Mouse (Mus musculus): ENCODE data around the gene Lmntd1. TPM values are rescaled to one million over a fixed set of nuclear protein-coding genes. Genes with fewer than 3 reads are reported as not detected.
A peak's percentile ranks its signal among the peaks of the same experiment; 100 is the strongest.

The Lmntd1 gene
- polyA plus RNA-seq, 1 experiment from 2014 or later: 1.8 TPM

DNA sequence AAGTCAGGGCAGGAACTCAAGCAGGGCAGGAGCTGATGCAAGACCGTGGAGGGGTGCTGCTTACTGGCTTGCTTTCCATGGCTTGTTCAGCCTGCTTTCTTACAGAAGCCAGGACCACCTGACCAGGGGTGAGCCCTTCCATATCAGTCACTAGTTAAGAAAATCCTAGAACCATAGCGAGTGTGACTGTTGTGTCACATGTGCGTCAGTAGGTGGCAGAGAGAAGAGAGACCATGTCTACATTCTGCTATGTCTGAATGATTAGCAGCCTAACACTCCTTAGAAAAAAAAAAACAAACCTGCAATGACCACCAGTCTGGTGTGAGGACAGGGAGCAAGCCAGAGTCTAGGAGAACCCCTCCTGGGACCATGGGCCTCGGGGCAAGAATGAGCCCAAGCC, 150.1 kb downstream of the Lmntd1 start:
- 86% methylated on average over 4 of the region's 4 CpGs for WGBS
- no peaks in the 10 kb centered on the region for H3K36me3 ChIP-seq (ENCODE audit: control insufficient read depth, insufficient read depth, low read length)
- H3K4me1 ChIP-seq (ENCODE audit: control insufficient read depth, insufficient read depth, low read depth, low read length): no peaks in the 10 kb centered on the region
- no peaks in the 10 kb centered on the region for H3K9me3 ChIP-seq (ENCODE audit: control insufficient read depth, low read length)
- no peaks in the 10 kb centered on the region for H3K27me3 ChIP-seq (replicated peaks; ENCODE audit: control insufficient read depth, insufficient read depth, low read length)
- no peak for ATAC-seq
- H3K4me3 ChIP-seq (ENCODE audit: low read length): no peak overlapping the region
- H3K9ac ChIP-seq (ENCODE audit: low read depth, low read length): no peak overlapping the region
- no peak overlapping the region for H3K27ac ChIP-seq (ENCODE audit: low read depth, low read length)
- no peak overlapping the region for H3K4me2 ChIP-seq (ENCODE audit: low read length)

DNA sequence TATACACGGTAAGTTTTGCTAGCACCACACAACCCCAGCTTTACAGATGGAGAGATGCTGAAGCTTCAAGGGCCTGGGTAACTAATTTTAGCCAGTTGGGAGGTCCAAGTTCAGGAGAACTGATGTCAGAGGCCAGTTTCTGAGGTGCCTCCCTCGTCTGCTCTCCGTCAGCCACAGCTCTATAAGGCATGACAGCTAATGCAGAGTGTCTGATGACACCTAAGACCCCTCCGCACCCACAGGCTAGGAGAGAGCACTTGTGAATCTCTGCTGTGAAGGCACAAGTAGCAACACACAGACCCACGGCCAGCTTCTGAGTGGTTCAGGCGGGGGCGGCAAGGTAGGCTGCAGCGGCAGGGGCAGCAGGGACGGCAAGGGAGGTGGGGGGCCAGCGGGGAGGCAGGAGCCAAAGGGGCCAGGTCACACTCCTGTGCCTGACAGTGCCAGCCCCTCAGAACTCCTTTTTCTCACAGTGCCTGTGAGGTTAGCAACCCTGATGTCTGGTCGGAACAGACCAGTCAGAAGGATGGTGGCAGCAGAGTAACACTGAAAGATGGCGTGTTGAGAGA, 151.4 kb downstream of the Lmntd1 start:
- Histone ChIP-seq H3K4me3 (ENCODE audit: low read length) (no peak overlapping the region), H3K4me1 (ENCODE audit: control insufficient read depth, insufficient read depth, low read depth, low read length) (no peaks in the 10 kb centered on the region), H3K36me3 (ENCODE audit: control insufficient read depth, insufficient read depth, low read length) (no peaks in the 10 kb centered on the region), H3K27me3 (replicated peaks; ENCODE audit: control insufficient read depth, insufficient read depth, low read length) (no peaks in the 10 kb centered on the region), H3K27ac (ENCODE audit: low read depth, low read length) (no peak overlapping the region), H3K9me3 (ENCODE audit: control insufficient read depth, low read length) (no peaks in the 10 kb centered on the region), H3K9ac (ENCODE audit: low read depth, low read length) (no peak overlapping the region), H3K4me2 (ENCODE audit: low read length) (no peak overlapping the region)
- ATAC-seq: no peak
- 93% methylated on average over 12 of the region's 12 CpGs for WGBS

DNA sequence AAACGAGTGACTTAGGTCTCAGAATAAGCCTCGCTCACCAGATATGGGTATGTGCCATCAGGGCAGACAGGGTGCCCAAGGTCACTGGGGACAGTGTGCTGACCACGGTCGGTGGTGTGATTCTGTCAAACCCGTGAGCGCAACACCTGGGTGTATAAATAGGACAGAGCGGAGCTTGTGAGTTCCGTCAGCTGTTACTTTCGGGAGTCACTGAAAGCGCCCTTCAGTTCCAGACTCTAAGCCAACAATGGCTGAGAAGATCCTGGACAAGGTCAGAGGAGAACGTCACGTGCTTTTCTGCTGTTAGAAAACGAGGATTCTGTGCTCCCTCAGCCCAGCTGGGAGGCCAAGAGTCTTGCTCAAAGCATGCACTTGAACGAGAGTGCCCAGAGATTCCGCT, 157.1 kb downstream of the Lmntd1 start:
- Histone ChIP-seq H3K36me3 (ENCODE audit: control insufficient read depth, insufficient read depth, low read length) (no peaks in the 10 kb centered on the region), H3K27ac (ENCODE audit: low read depth, low read length) (no peak overlapping the region), H3K9ac (ENCODE audit: low read depth, low read length) (no peak overlapping the region), H3K4me1 (ENCODE audit: control insufficient read depth, insufficient read depth, low read depth, low read length) (no peaks in the 10 kb centered on the region), H3K4me2 (ENCODE audit: low read length) (no peak overlapping the region), H3K4me3 (ENCODE audit: low read length) (no peak overlapping the region), H3K27me3 (replicated peaks; ENCODE audit: control insufficient read depth, insufficient read depth, low read length) (no peaks in the 10 kb centered on the region), H3K9me3 (ENCODE audit: control insufficient read depth, low read length) (no peaks in the 10 kb centered on the region)
- 85% methylated on average over 15 of the region's 15 CpGs for WGBS
- ATAC-seq: no peak

DNA sequence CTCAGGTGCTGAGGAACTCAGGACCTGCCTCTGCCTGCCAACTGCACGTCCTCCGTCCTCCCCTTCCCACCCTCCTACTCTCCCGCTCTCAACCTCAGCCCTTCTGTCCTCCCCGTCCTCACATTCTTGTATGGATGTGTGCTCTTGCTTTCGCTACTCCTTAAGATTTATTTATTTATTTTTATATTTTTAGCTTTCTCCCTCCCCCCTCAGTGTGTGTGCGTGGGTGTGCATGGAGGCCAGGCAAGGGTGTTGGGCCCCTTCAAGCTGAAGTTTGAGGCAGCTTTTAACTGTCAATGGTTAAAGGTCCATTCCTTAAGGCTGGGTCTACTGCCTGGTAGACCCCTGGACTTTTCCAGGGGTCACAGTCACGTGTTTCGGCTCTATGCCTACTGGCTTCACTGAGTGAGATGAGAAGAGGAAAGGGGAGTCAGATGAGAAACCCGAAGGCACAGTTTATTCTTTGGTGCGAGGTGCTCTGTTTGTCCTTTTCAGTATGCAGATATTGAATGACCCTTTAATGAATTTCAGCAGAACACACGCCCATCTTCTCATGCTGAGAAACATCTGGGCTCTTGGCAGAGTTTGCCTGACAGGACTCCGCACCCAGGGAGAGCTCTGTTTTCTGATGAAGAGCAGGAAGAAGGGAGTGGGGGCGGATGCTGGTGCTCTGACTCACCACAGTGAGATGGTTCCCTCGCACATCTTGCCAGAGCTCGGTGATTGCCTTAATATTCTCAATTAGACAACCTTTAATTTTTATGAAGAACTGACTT, 163.3 kb downstream of the Lmntd1 start:
- Histone ChIP-seq H3K36me3 (ENCODE audit: control insufficient read depth, insufficient read depth, low read length) (no peaks in the 10 kb centered on the region), H3K9ac (ENCODE audit: low read depth, low read length) (no peak overlapping the region), H3K4me2 (ENCODE audit: low read length) (no peak overlapping the region), H3K4me3 (ENCODE audit: low read length) (no peak overlapping the region), H3K9me3 (ENCODE audit: control insufficient read depth, low read length) (0 out of 2 replicates have a peak, but pooled peaks cover 2% of the 10 kb centered on the region), H3K27me3 (replicated peaks; ENCODE audit: control insufficient read depth, insufficient read depth, low read length) (no peaks in the 10 kb centered on the region), H3K27ac (ENCODE audit: low read depth, low read length) (no peak overlapping the region), H3K4me1 (ENCODE audit: control insufficient read depth, insufficient read depth, low read depth, low read length) (no peaks in the 10 kb centered on the region; the same call in 1 of the 2 replicates)
- WGBS: 74% methylated on average over 15 of the region's 15 CpGs
- ATAC-seq: no peak

DNA sequence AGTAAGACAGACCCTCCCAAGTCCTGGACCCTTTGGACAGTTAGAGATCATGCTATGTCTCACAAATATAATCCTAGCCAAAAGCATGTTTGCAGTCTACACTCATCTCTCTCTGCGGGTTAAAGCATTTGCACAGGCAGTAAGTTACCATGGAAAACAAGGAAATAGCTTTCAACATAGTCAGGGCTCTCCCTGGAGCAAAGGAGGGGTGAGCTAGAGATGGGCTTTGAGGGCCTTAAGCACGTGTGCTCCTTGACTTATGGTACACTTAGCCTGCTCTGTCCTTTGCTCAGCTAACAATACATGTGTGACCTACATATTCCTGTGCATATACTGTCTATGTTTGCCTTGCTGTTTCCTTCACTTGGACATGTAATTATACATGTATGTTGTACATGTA, 165.8 kb downstream of the Lmntd1 start:
- no peak overlapping the region for H3K9ac ChIP-seq (ENCODE audit: low read depth, low read length)
- WGBS: 71% methylated on average over 2 of the region's 2 CpGs
- 0 out of 2 replicates have a peak, but pooled peaks cover 2% of the 10 kb centered on the region for H3K9me3 ChIP-seq (ENCODE audit: control insufficient read depth, low read length)
- no peaks in the 10 kb centered on the region for H3K27me3 ChIP-seq (replicated peaks; ENCODE audit: control insufficient read depth, insufficient read depth, low read length)
- no peaks in the 10 kb centered on the region for H3K36me3 ChIP-seq (ENCODE audit: control insufficient read depth, insufficient read depth, low read length)
- no peak overlapping the region for H3K4me2 ChIP-seq (ENCODE audit: low read length)
- H3K4me1 ChIP-seq (ENCODE audit: control insufficient read depth, insufficient read depth, low read depth, low read length): no peaks in the 10 kb centered on the region; the same call in 1 of the 2 replicates
- no peak overlapping the region for H3K27ac ChIP-seq (ENCODE audit: low read depth, low read length)
- no peak overlapping the region for H3K4me3 ChIP-seq (ENCODE audit: low read length)
- ATAC-seq: no peak

DNA sequence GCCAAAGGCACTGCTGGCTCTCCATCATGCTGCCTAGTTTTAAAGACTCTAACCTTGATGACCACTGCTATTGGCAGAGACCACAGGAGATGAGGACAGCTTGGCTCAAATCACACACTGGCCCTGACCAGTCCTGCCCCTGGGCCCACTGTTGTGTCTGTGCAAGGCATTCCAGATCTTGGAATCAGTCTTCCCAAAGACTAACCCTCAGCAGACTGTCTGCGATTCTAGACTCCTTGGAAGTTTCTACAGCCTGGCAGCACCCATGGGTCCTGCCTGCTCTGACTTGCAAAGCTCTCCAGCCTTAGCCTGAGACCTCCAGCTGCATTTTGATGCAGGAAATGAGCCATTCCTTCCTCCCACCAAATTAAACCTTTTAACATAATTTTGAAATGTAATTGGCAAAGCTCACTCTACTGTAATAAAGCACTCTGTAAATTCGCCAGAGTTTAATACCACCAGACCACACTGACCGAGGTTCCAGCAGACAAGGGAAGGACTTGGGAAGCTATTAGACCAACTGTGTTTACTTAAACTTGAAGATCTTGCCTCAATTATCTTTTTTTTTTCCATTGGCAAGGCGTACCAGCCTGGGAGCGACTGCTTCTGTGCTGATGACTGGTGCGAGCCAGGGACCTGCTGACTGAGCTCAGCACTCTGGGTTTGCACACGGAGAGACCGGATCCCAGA, 168.2 kb downstream of the Lmntd1 start:
- WGBS: 75% methylated on average over 8 of the region's 8 CpGs
- Histone ChIP-seq H3K4me3 (ENCODE audit: low read length) (no peak overlapping the region), H3K9me3 (ENCODE audit: control insufficient read depth, low read length) (no peaks in the 10 kb centered on the region), H3K27me3 (replicated peaks; ENCODE audit: control insufficient read depth, insufficient read depth, low read length) (no peaks in the 10 kb centered on the region), H3K27ac (ENCODE audit: low read depth, low read length) (no peak overlapping the region), H3K9ac (ENCODE audit: low read depth, low read length) (no peak overlapping the region), H3K36me3 (ENCODE audit: control insufficient read depth, insufficient read depth, low read length) (no peaks in the 10 kb centered on the region), H3K4me1 (ENCODE audit: control insufficient read depth, insufficient read depth, low read depth, low read length) (no peaks in the 10 kb centered on the region; the same call in 1 of the 2 replicates), H3K4me2 (ENCODE audit: low read length) (no peak overlapping the region)
- ATAC-seq: no peak

DNA sequence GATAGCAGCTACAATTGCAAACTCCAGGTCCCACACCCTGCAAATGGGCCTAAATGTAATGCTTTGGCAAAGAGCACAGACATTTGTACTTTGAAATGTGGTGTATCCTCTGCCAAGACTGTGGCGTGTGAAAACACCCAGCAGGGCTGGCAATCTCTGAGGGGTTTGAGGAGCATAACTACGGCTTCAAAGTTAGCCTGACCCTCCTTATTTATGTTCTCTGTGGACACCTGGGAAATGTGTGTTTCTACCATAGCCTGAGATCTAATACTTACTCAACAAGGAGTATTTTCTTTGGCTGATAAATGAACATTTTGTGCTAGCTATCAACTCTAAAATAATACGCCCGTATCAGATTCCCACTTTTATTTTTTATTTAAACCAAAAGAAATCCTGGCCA, 168.7 kb downstream of the Lmntd1 start:
- Histone ChIP-seq H3K9me3 (ENCODE audit: control insufficient read depth, low read length) (no peaks in the 10 kb centered on the region), H3K4me3 (ENCODE audit: low read length) (no peak overlapping the region), H3K4me1 (ENCODE audit: control insufficient read depth, insufficient read depth, low read depth, low read length) (no peaks in the 10 kb centered on the region; the same call in 1 of the 2 replicates), H3K9ac (ENCODE audit: low read depth, low read length) (no peak overlapping the region), H3K36me3 (ENCODE audit: control insufficient read depth, insufficient read depth, low read length) (no peaks in the 10 kb centered on the region), H3K27me3 (replicated peaks; ENCODE audit: control insufficient read depth, insufficient read depth, low read length) (no peaks in the 10 kb centered on the region), H3K27ac (ENCODE audit: low read depth, low read length) (no peak overlapping the region), H3K4me2 (ENCODE audit: low read length) (no peak overlapping the region)
- WGBS: 67% methylated on average over 4 of the region's 4 CpGs
- no peak for ATAC-seq

DNA sequence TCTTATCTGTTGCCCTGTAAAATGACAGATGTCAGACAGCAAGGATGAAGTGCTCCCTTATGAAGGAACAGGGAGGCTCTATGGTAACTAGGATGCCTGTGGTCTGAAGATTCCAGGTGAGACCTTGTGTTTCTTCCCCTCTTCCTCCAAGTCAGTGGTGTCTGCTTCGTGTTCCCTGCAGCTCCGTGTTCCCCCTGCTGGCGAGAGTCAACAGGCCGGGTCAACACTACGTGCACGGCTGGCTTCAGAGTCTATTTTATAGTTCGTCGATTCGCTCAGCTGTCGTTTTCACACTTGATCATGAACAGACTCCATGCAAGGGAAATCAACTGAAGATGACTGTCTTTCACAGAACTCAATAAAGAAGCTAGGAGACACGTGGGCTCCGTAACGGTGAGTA, 171.3 kb downstream of the Lmntd1 start:
- WGBS: 47% methylated on average over 13 of the region's 13 CpGs
- H3K36me3 ChIP-seq (ENCODE audit: control insufficient read depth, insufficient read depth, low read length): no peaks in the 10 kb centered on the region
- H3K9me3 ChIP-seq (ENCODE audit: control insufficient read depth, low read length): no peaks in the 10 kb centered on the region
- no peaks in the 10 kb centered on the region for H3K27me3 ChIP-seq (replicated peaks; ENCODE audit: control insufficient read depth, insufficient read depth, low read length)
- H3K4me2 ChIP-seq (ENCODE audit: low read length): no peak overlapping the region
- H3K4me1 ChIP-seq (ENCODE audit: control insufficient read depth, insufficient read depth, low read depth, low read length): no peaks in the 10 kb centered on the region
- H3K9ac ChIP-seq (ENCODE audit: low read depth, low read length): no peak overlapping the region
- 0 out of 2 replicates have a peak, but pooled peaks have one; percentile 48 for ATAC-seq
- H3K27ac ChIP-seq (ENCODE audit: low read depth, low read length): no peak overlapping the region
- H3K4me3 ChIP-seq (ENCODE audit: low read length): no peak overlapping the region

DNA sequence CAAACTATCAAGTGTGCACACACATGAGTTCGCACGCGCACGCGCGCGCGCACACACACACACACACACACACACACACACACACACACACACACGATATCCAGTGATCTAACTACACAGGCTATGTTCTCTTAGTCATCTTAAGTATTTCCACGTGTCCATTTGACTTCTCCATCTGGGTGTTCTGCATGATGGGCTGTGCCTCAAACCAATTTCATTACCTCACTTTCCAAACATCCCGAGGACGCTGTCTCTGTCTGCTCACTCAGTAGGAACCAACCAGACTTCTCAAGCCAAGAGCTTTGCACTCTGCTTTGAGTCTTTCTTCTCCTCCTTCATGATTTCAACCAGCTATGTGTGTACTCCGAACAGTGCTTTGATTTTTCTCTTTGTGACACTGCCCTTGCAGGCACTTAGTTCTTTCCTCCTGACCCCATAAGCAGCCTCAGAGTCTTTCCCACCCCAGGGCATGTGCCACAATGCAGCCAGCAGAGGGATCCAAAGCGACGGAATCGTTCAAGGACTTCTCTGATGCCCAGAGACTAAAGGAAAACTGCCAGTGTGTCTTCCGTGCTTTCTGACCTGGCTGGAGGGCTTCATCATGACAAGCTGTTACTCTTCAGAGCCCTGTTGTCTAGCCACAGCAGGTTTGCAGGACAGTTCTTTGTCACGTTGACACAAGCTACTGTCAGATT, 172.6 kb downstream of the Lmntd1 start:
- ATAC-seq: 0 out of 2 replicates have a peak, but pooled peaks have one; percentile 67
- H3K27me3 ChIP-seq (replicated peaks; ENCODE audit: control insufficient read depth, insufficient read depth, low read length): no peaks in the 10 kb centered on the region
- no peak overlapping the region for H3K4me2 ChIP-seq (ENCODE audit: low read length)
- H3K36me3 ChIP-seq (ENCODE audit: control insufficient read depth, insufficient read depth, low read length): no peaks in the 10 kb centered on the region
- no peaks in the 10 kb centered on the region for H3K4me1 ChIP-seq (ENCODE audit: control insufficient read depth, insufficient read depth, low read depth, low read length)
- H3K9ac ChIP-seq (ENCODE audit: low read depth, low read length): no peak overlapping the region
- H3K27ac ChIP-seq (ENCODE audit: low read depth, low read length): no peak overlapping the region
- 64% methylated on average over 18 of the region's 18 CpGs for WGBS
- no peaks in the 10 kb centered on the region for H3K9me3 ChIP-seq (ENCODE audit: control insufficient read depth, low read length)
- no peak overlapping the region for H3K4me3 ChIP-seq (ENCODE audit: low read length)
